In the genomic region with DNA sequence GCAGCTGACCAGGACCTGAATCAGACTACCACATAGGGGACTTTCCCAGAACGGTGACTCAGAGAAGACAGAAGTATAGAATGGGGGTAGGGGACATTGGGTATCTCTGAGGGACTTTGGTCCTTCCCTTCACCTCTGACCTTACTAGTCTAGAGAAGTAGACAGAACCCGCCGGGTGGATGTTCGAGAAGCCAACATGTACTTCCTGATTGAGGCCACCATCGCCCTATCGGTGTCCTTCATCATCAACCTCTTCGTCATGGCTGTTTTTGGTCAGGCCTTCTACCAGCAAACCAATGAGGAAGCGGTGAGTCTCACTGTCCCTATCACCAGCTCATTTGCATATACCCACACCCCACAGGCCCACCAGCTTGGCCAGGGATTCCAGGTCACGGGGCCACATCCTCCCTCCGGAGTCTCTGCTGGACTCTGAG, we compare ENCODE assay signal across 1 mouse cellular context.
A peak's percentile ranks its signal among the peaks of the same experiment; 100 is the strongest.
TF ChIP-seq lines count a peak whose summit lies in the region.

No protein-coding gene starts in this region.

TF ChIP-seq in C2C12, 6 proteins besides CTCF, POLR2A, EP300 and RAD21:
- TF ChIP-seq CEBPB (IDR thresholded peaks at IDR 0.05; ENCODE audit: low read depth) (no peak), MAX (IDR thresholded peaks at IDR 0.05) (no peak), MYOD1 (IDR thresholded peaks at IDR 0.05; ENCODE audit: control insufficient read depth, insufficient read length, low read depth) (no peak), FOSL1 (IDR thresholded peaks at IDR 0.05; ENCODE audit: insufficient read depth, low read length, poor library complexity, severe bottlenecking) (peak; percentile 16), MYOG (IDR thresholded peaks at IDR 0.05; ENCODE audit: control insufficient read depth, extremely low read depth, insufficient read length) (no peak)
